Mouse (Mus musculus) stomach, embryonic 15.5 days (tissue): Measurements from ENCODE around the gene Asxl2. TPM values are rescaled to one million over a fixed set of nuclear protein-coding genes. Genes with fewer than 3 reads are reported as not detected.

Source experiments
- ATAC-seq: fragments of 200-750 bp; cut with Nextera tagmentation; 2 replicates; pipeline ENCODE4 v1.8.0; 2017; ENCODE audit warnings: low read depth, moderate number of reproducible peaks, moderate TSS enrichment; ENCODE audit not compliant: insufficient read depth, low FRiP score
- H3K27ac ChIP-seq: fragments of 300-500 bp; sonication (generic); 2 replicates; pipeline ENCODE4 v1.5.1; 2015; ENCODE audit warnings: mild to moderate bottlenecking, inconsistent platforms
- H3K27me3 ChIP-seq: fragments of 300-500 bp; sonication (generic); replicated peaks from 2 replicates; pipeline ENCODE4 v1.6.1; 2015; ENCODE audit warnings: inconsistent platforms
- H3K36me3 ChIP-seq: fragments of 300-500 bp; sonication (generic); 2 replicates; pipeline ENCODE4 v1.6.1; 2015; ENCODE audit warnings: inconsistent platforms
- H3K4me1 ChIP-seq: fragments of 300-500 bp; sonication (generic); 2 replicates; pipeline ENCODE4 v1.6.1; 2015; ENCODE audit warnings: inconsistent platforms
- H3K4me2 ChIP-seq: fragments of 300-500 bp; sonication (generic); 2 replicates; pipeline ENCODE4 v1.6.1; 2015; ENCODE audit warnings: mild to moderate bottlenecking, inconsistent platforms
- H3K4me3 ChIP-seq: fragments of 300-500 bp; sonication (generic); replicated peaks from 2 replicates; pipeline ENCODE4 v1.5.1; 2015; ENCODE audit warnings: inconsistent platforms
- H3K9ac ChIP-seq: fragments of 300-500 bp; sonication (generic); 2 replicates; pipeline ENCODE4 v1.6.1; 2015; ENCODE audit warnings: inconsistent platforms
- H3K9me3 ChIP-seq: fragments of 300-500 bp; sonication (generic); 2 replicates; pipeline ENCODE4 v1.6.1; 2016; ENCODE audit warnings: inconsistent platforms
- WGBS: fragments of 180-500 bp; shearing (Covaris S2); methylation state at CpG from one replicate; pipeline ENCODE4 v1.1.7; 2015; 5-methylcytosine and 5-hydroxymethylcytosine counted together
- polyA plus RNA-seq: library from polyadenylated mRNA; unstranded; fragments of >200 nt; fragmentation: Nextera tagmentation; extraction: Ambion mirVana; gene quantifications from 2 replicates; pipeline ENCODE4 v1.2.1, GENCODE M21; 2015

Gene Asxl2
- polyA plus RNA-seq, 1 experiment from 2014 or later: 16.4 TPM

DNA sequence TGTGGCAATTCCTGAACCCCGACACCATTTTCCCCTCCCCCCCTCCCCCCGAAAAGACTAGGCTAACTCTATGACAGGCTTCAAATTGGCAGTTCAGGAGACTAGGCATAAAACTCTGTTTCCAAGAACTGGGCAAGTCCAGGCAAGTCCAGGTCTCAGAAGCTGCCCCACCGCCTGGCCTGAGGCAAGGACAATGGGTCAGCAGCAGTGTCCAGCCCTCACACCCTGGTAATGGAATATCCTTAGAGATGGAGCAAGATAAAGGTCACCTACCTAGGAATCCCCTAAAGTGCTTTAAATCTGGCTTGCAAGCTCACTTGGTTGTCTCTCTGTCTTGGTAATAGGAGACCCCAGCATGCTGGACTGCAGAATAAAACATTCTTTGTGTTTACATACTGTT is 121.3 kb downstream of the Asxl2 start:
- Histone ChIP-seq H3K9me3 (no peaks in the 10 kb centered on the region), H3K4me3 (no peak overlapping the region), H3K9ac (no peak overlapping the region), H3K4me1 (no peaks in the 10 kb centered on the region), H3K27ac (no peak overlapping the region), H3K4me2 (no peak overlapping the region), H3K27me3 (no peaks in the 10 kb centered on the region), H3K36me3 (no peaks in the 10 kb centered on the region)
- ATAC-seq: no peak
- 67% methylated on average over 3 of the region's 3 CpGs for WGBS

DNA sequence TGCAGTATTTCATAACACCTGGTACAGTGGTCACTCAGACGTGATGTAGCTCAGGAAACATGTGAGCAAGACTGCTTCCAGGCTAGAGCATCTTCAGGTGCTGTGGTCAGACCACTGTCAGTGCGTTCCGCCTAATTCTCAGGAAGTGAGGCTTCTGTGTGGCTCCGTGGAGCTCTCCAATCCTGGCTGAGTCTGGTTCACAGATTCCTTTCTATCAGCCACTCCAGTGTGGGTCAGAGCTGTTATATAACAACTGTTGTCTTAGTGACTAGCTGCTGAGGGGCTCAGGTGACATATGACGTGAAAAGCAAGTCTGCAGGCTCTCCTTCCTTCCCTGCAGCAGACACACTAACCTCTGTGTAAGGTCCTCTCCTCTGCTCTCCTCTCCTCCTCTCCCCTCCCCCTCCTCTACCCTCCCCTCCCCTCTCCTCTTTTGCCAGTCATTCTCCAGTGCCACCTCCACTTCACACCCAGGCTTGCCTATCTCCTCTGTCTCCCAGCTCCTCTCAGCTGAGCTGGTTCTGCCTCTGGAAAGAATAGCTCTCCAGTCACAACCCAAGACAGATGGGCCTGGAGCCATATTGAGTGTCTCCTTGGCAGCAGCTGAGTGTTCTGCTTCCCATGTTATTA is 122.0 kb downstream of the Asxl2 start:
- Histone ChIP-seq H3K27me3 (no peaks in the 10 kb centered on the region), H3K27ac (no peak overlapping the region), H3K4me3 (no peak overlapping the region), H3K4me1 (no peaks in the 10 kb centered on the region), H3K4me2 (no peak overlapping the region), H3K9me3 (no peaks in the 10 kb centered on the region), H3K36me3 (no peaks in the 10 kb centered on the region), H3K9ac (no peak overlapping the region)
- WGBS: 46% methylated on average over 5 of the region's 5 CpGs
- no peak for ATAC-seq

- no peak for ATAC-seq
- H3K27ac ChIP-seq: no peak overlapping the region
- no peaks in the 10 kb centered on the region for H3K36me3 ChIP-seq
- no peak overlapping the region for H3K9ac ChIP-seq
- H3K4me2 ChIP-seq: no peak overlapping the region; the same call in 1 of the 2 replicates
- 20% methylated on average over 13 of the region's 13 CpGs for WGBS
- H3K4me3 ChIP-seq: no peak overlapping the region
- H3K9me3 ChIP-seq: no peaks in the 10 kb centered on the region
- H3K27me3 ChIP-seq: no peaks in the 10 kb centered on the region
- no peaks in the 10 kb centered on the region for H3K4me1 ChIP-seq
Measured at GRCm38 (mm10) chr12:3550280-3550679, 123.6 kb downstream of the Asxl2 start.

Other genes with a start within 250 kb of the Asxl2 start
- gene Rab10, start 116.9 kb upstream of the Asxl2 start, polyA plus RNA-seq: 86.4 and 91.2 TPM in 2 replicates
- gene Kif3c, start 61.7 kb upstream of the Asxl2 start, polyA plus RNA-seq: 9.0 and 9.5 TPM in 2 replicates
- 38.3 and 42.1 TPM in 2 replicates for gene Dtnb, start 145.5 kb downstream of the Asxl2 start, polyA plus RNA-seq